Mouse (Mus musculus): ENCODE measurements around the gene Vps13d.

- TF ChIP-seq CTCF (IDR thresholded peaks at IDR 0.05; ENCODE audit: low read depth) = no peak
- no peak for TF ChIP-seq EP300 (IDR thresholded peaks at IDR 0.05; ENCODE audit: low read depth)
Observed at GRCm38 (mm10) chr4:145124419-145124818, 70.4 kb downstream of the Vps13d start.
